Mouse (Mus musculus) cerebellum, adult 2 months (tissue): Measurements from ENCODE around the gene Cox7a2l.

Experiments
- CTCF ChIP-seq: fragments of 200-500 bp; IDR thresholded peaks from 2 replicates; pipeline ENCODE4 v1.5.1; 2011; ENCODE audit warnings: low read depth, mild to moderate bottlenecking, control low read depth, low read length, moderate library complexity, borderline replicate concordance; ENCODE audit not compliant: insufficient read depth
- POLR2A ChIP-seq: fragments of 200-500 bp; IDR thresholded peaks from 2 replicates; pipeline ENCODE4 v1.6.1; 2011; ENCODE audit warnings: low read length, control low read depth, borderline replicate concordance; ENCODE audit not compliant: insufficient read depth

DNA sequence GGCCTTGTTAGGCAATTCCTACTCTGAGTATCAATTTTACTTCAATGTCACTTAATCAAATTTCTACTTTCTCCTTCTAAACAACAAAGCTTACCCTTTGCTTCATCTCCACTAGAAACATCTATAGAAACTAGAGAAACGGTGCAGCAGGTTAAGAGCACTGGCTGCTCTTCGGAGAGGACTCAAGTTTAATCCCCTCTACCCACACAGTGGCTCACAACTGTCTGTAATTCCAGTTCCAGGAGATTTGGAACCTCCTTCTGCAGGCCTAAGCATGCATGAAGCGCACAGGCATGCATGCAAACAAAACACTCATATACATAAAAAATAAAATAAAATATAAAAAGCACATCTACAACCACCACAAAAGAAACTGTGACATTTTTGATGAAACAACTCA, 5.0 kb downstream of the Cox7a2l start:
- TF ChIP-seq POLR2A (no peak), CTCF (no peak)
